Mouse (Mus musculus) cerebellum, postnatal 14 days (tissue): Measurements from ENCODE around the gene Ehd1.

Experiments
- DNase-seq, 2 experiments: peaks; one replicate each; pipeline ENCODE4 v3.0.0; 2021; ENCODE audit warnings: mixed read lengths in 2 of 2

The Ehd1 gene

GRCm38 (mm10) chr19:6261379-6261778, 15.1 kb upstream of the Ehd1 start:
- DNase-seq, result no peak

DNA sequence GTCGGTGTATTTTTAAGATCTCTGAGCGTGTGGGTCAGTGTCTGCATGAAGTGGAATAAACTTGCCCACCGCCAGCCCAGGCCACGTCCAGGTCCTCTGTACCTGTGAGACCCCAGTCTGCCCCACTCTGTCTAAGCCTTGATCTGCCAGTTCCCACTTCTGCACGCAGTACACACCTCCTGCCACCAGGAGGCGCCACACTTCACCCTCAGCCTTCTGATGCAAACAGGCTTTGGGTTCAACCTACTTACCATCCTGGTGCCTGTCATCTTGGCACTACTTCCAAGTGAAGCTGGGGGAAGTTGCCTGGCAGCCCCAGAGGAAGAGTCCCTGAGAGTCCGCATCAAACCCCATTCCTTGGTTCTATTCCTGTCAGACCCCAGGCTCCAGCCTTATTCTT, 14.3 kb upstream of the Ehd1 start:
- DNase-seq, result peak; percentile 90 to 95

GRCm38 (mm10) chr19:6262839-6263433, 13.6 kb upstream of the Ehd1 start:
- DNase-seq, result peak in 1 of 2 experiments; percentile 38

DNA sequence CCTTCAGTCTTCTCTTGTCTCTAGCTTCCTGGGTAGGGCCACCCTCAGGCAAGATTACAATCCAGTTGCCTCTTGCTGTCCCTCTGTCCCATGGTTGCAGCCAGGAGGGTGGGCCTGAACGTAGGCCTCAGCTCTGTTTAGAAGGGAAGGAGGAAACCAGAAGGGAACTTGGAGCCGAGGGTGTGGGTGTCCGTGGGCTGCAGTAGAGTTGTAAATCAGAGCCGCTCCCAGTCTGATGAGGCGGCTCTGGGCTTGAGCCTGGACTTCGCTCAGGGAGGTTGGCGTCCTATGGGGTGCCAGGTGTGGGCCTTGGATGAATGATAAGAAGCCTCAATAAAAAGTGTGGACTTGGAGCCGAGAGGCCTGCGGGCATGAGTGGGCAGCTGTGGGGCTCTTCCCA, 12.3 kb upstream of the Ehd1 start:
- DNase-seq, result no peak

DNA sequence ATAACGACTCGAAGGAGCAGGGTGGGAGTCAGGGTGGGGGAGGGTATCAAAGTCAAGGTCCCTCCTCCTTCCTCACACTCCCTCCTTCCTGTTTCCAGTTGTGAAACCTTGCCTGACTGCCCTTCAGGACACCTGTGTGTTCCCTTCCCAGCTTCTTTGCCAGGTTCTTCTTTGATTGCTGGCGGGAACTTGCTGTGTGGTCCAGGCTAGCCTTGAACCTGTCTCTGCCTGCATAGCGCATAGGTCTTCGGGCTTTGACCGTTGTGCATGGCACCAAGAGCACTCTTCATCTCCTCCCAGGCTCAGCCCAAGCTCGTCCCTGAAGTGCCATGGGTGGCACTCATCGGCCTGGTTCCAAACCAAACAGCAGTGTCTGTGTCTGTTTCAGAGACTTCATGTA, 11.6 kb upstream of the Ehd1 start:
- DNase-seq, result no peak

GRCm38 (mm10) chr19:6265727-6266182, 10.8 kb upstream of the Ehd1 start:
- peak; percentile 62 to 73 for DNase-seq

DNA sequence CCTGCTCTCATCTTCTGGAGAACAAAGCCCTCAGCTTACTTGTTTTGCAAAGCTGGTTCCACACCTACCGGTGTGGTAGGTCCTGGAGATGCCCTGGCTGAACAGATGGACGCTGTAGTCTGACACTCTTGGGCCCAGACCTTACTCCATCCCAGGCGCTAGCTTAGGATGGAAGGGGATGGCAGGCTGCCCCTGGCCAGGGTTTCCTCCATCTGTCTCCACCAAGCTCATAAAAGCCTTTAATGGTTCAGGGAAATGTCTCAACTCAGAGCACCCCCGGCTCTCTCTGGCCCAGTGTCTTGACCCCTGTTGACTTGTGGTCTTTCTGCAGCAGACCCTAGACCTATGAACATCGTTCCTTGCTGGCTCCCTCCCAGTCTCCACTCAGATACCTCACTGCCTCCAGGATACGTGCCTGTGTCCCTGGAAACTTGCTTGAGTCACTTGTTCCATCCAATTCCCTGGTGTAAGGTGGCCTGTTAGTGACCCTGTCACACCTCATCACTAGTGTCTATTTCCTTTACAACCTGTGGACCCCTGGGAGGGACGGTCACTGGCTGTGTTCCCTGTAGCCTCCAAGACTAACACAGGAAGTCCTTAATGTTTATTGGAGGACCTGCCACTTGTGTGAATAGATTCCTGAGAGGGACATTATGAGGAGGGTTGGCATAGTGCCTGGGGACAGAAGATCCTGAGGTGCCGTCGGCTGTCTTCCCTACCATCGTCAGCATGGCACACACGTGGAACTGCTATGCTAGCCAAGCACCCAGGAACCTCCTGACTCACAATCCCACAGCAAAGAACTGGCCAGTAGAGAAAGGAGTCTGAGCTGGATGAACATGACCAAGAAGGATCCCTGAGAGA, 9.0 kb upstream of the Ehd1 start:
- DNase-seq, result peak; percentile 95 to 97

- DNase-seq, result peak; percentile 93 to 95
These were observed 8.4 kb upstream of the Ehd1 start for GRCm38 (mm10) chr19:6268170-6268528.

GRCm38 (mm10) chr19:6268670-6269132, 7.8 kb upstream of the Ehd1 start:
- no peak for DNase-seq

DNA sequence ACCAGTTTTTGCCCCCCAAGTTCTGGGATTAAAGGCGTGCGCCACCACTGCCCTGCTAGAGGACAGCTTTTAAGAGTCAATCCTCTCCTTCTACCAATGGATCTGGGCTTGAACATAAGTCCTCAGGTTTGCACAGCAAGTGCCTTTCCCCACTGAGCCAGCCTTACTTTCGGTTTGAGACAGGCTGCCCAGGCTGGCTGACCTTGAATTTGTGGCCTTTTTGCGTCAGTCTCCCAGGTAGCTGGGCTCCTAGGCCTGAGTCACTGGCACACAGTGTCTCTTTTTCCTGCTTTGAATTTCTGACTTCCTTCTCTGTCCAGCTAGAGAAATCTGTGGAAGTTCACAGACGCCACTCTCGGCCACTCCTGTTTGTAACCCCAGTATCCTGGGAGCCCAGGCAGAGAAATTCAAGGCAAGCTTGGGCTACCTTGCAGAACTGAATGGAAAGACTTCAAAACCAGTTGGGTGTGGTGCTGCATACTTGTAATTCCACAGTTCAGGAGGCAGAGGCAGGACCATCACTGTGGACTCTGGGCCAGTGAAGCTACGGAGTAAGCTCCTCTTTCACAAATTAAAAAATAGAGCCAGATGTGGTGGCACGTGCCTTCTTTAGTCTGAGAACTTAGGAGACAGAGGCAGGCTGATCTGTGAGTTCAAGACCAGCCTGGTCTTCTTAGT, 6.6 kb upstream of the Ehd1 start:
- no peak for DNase-seq

GRCm38 (mm10) chr19:6270661-6271060, 5.9 kb upstream of the Ehd1 start:
- DNase-seq, result no peak

- DNase-seq, result no peak
These were observed 5.3 kb upstream of the Ehd1 start for GRCm38 (mm10) chr19:6271206-6271605.

GRCm38 (mm10) chr19:6272053-6272452, 4.5 kb upstream of the Ehd1 start:
- no peak for DNase-seq

GRCm38 (mm10) chr19:6272738-6273137, 3.8 kb upstream of the Ehd1 start:
- DNase-seq, result peak in 1 of 2 experiments; percentile 20

DNA sequence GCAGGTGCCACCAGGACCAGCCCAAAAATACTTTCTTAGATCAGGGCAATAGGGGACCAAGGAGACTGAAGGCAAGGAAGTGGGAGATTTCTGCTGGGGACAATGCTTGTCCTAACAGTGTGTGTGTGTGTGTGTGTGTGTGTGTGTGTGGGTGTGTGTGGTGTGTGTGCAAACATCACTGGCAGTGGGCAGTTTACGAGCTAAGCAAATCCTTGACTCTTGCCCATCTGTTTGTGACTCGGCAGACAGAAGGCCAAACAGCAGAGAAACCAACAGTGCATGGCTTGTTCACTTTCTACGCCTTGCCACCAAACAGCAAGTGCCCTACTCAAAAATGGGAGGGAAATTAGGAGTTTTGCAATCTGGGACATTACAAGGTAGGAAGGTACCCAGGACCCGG, 2.9 kb upstream of the Ehd1 start:
- peak; percentile 49 for DNase-seq

DNA sequence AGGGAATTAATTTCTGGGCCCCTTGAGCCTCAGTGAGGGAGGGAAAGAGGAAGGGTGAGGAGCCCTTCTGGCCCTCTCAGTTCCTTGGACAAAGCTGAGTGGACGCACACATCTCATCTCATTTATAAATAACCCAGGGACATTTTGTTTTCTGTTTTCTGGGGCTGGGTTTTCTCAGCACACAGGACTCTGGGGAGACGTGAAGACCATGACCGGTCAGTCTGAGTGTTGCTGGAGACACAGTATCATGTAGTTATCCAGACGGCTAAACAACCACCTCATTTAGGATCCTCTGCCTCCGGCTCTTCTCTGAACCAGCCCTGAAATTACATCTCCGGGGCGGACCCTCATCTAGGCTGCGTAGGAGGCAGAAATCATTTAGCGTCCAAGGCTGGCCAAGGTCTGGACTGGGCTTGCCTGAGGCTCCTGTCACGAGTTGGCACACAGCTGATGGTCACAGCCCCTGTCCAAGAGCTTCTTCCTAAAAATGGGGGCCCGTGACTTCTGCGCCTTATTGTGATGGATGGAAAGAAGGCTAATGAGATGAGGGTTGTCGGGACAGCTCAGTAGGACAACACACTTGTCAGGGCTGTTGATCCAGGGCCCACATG, 2.4 kb upstream of the Ehd1 start:
- DNase-seq, result peak; percentile 62 to 71

DNA sequence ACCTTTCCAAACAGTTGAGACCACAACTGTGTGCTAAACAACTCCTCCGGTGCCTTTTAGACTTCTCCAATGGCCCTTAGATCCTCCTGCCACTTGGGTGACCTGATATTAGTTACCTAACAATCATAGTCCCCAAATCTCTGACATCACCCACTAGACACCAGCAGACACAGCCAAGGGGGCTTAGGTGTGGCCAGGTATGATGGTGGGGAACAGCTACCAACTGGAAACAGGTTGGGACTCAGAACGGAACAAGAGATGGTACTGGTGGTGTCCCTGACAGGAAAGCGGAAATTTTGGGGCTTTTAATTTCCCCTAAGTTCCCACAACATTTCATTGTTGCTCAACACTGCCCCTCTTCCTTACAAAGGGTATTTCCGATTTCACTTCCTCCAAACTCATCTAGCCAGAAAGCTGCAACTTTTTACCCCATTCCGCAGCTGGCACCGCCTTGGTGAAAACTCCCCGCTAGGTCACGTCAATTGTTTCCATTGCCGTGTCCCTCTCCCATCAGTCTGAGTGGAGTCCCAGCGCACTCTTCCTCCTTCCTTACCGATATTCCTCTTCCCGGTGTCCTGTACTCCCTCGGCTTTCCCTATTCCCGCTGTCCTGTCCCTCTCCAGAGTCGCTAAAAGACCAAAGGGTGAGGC, 660 bp upstream of the Ehd1 start:
- no peak for DNase-seq

- DNase-seq, result peak; percentile 29 to 36
These were observed 1.3 kb downstream of the Ehd1 start for GRCm38 (mm10) chr19:6277661-6278438.

- DNase-seq, result peak; percentile 27 to 52
These were observed 2.0 kb downstream of the Ehd1 start for GRCm38 (mm10) chr19:6278439-6279073.

DNA sequence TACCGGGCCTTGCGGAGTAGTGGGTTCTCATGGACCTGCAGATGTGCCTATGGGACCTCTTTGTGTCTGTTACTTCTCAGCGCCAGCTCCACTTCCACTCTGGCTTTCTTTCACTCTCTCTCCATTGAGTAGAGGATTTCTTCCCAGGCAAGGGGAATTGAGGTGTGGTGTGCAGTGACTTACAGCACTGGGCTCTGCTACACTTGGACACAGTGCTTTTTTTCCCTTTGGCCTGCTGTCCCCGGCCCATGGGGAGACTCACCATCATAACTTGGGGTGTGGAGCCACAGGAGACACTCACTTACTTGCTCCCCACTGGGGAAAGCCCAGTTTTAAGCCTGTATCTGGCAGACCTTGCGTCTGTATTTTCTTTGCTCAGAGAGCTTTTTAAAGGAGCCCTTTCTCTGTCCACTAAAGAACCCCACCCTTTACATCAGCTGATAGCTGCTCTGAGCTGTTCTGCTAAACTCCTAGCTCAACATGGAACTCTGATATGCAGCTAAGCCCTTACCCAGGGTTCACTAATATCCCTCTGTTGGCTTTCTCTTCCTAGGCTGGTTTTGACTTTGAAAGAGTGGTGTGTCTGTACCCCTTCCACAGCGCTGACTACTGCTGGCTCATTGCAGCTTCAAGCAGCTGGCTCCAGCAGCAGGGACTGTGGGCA, 3.1 kb downstream of the Ehd1 start:
- DNase-seq, result peak in 1 of 2 experiments; percentile 15

DNA sequence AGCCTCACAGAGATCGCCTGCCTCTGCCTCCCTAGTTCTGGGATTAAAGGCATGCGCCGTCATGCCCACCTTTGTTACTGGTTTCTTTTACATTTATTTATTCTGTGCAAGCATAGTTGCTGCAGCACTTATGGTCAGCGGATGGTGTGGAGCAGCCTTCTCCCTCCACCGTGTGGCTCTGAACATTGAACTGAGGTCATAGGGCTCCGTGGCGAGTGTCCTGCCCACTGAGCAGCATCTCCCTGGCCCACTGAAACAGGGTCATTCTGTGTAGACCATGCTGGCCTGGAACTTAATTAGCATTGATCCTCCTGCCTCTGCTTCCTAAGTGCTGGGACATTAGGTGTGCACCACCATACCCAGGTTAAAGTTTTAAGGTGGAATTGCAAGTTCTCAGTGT, 4.0 kb downstream of the Ehd1 start:
- DNase-seq, result no peak
